Mouse (Mus musculus) small intestine, adult 2 months (tissue): ENCODE data around the gene Ick. TPM values are rescaled to one million over a fixed set of nuclear protein-coding genes. Genes with fewer than 3 reads are reported as not detected.
A peak's percentile ranks its signal among the peaks of the same experiment; 100 is the strongest.
"Not testable (repeated sequence)": the region's sequence is repeated elsewhere in the genome, so short reads cannot be mapped to it uniquely, and the experiment has no call there.

Source experiments
- H3K27ac ChIP-seq: fragments of 200-500 bp; 2 replicates; pipeline ENCODE4 v1.5.1; 2012; ENCODE audit warnings: low read depth, low read length, control low read depth, inconsistent platforms; ENCODE audit not compliant: insufficient read depth
- H3K27me3 ChIP-seq: fragments of 200-500 bp; 2 replicates; pipeline ENCODE4 v1.6.1; 2012; ENCODE audit warnings: mild to moderate bottlenecking, moderate library complexity, low read length, inconsistent platforms; ENCODE audit not compliant: control insufficient read depth, insufficient read depth
- H3K36me3 ChIP-seq: fragments of 200-500 bp; 2 replicates; pipeline ENCODE4 v1.6.1; 2012; ENCODE audit warnings: mild to moderate bottlenecking, low read length, control low read depth, inconsistent platforms; ENCODE audit not compliant: control insufficient read depth, insufficient read depth
- H3K4me1 ChIP-seq: fragments of 200-500 bp; 2 replicates; pipeline ENCODE4 v1.6.1; 2012; ENCODE audit warnings: low read length, inconsistent platforms, mixed read lengths; ENCODE audit not compliant: control insufficient read depth, insufficient read depth, insufficient read length
- H3K4me3 ChIP-seq: fragments of 200-500 bp; 2 replicates; pipeline ENCODE4 v1.5.1; 2012; ENCODE audit warnings: low read depth, mild to moderate bottlenecking, control low read depth, inconsistent platforms, low read length, moderate library complexity
- CTCF ChIP-seq: fragments of 200-500 bp; IDR thresholded peaks from 2 replicates; pipeline ENCODE4 v1.5.1; 2012; ENCODE audit warnings: low read depth, mild to moderate bottlenecking, control low read depth, inconsistent platforms, low read length, moderate library complexity, mixed read lengths; ENCODE audit not compliant: insufficient replicate concordance, insufficient read length; ENCODE audit errors: extremely low read depth
- POLR2A ChIP-seq: fragments of 200-500 bp; IDR thresholded peaks from 2 replicates; pipeline ENCODE4 v1.6.1; 2012; ENCODE audit warnings: low read depth, mild to moderate bottlenecking, control low read depth, inconsistent platforms, low read length, moderate library complexity
- WGBS: fragments of 180-500 bp; shearing (Covaris S2); methylation state at CpG from one replicate; pipeline ENCODE4 v1.1.7; 2018; 5-methylcytosine and 5-hydroxymethylcytosine counted together
- polyA plus RNA-seq: library from polyadenylated mRNA; depleted of rRNA; stranded (reverse); fragments of >200 nt; gene quantifications from 2 replicates; pipeline ENCODE4 v1.2.3, GENCODE M21; 2012; rRNA removed

Ick gene
- polyA plus RNA-seq = 8.4 and 19.8 TPM in 2 replicates

GRCm38 (mm10) chr9:78108796-78109239, at the start of gene Ick, which contains the start of gene Fbxo9:
Ick (plus strand) TSS chr9:78109192.
Fbxo9 (minus strand) TSS chr9:78109065.
- Histone ChIP-seq H3K4me1 (peaks cover 10% of the 10 kb centered on the region; the same call in 1 of the 2 replicates), H3K27ac (peak within 1 kb of the TSS; percentile 99), H3K36me3 (peaks cover under 1% of the 10 kb centered on the region; the same call in 1 of the 2 replicates), H3K4me3 (peak within 1 kb of the TSS; percentile 90), H3K27me3 (no peaks in the 10 kb centered on the region)
- 0% methylated on average over 20 of the region's 20 CpGs for WGBS
- TF ChIP-seq CTCF (no peak), POLR2A (no peak; the same call in 1 of the 2 replicates)

GRCm38 (mm10) chr9:78059525-78060120, 49.4 kb upstream of the Ick start:
- 76% methylated on average over 16 of the region's 16 CpGs for WGBS
- Histone ChIP-seq H3K4me1 (no peaks in the 10 kb centered on the region), H3K4me3 (no peak overlapping the region), H3K36me3 (no peaks in the 10 kb centered on the region), H3K27ac (no peak overlapping the region), H3K27me3 (no peaks in the 10 kb centered on the region)
- no peak for TF ChIP-seq POLR2A

- Histone ChIP-seq H3K4me1 (no peaks in the 10 kb centered on the region), H3K27me3 (no peaks in the 10 kb centered on the region), H3K27ac (no peak overlapping the region), H3K36me3 (no peaks in the 10 kb centered on the region), H3K4me3 (no peak overlapping the region)
- TF ChIP-seq POLR2A (no peak), CTCF (no peak)
- 85% methylated on average over 9 of the region's 9 CpGs for WGBS
Measured at GRCm38 (mm10) chr9:78062392-78062791, 46.6 kb upstream of the Ick start.

- Histone ChIP-seq H3K27ac (no peak overlapping the region), H3K27me3 (no peaks in the 10 kb centered on the region), H3K4me3 (no peak overlapping the region), H3K36me3 (no peaks in the 10 kb centered on the region), H3K4me1 (no peaks in the 10 kb centered on the region)
- 21% methylated on average over 10 of the region's 10 CpGs for WGBS
- no peak for TF ChIP-seq CTCF
- TF ChIP-seq POLR2A = no peak
Measured at GRCm38 (mm10) chr9:78064121-78064520, 44.9 kb upstream of the Ick start.

- Histone ChIP-seq H3K36me3 (no peaks in the 10 kb centered on the region), H3K4me1 (no peaks in the 10 kb centered on the region), H3K27ac (no peak overlapping the region), H3K27me3 (no peaks in the 10 kb centered on the region), H3K4me3 (no peak overlapping the region)
- TF ChIP-seq POLR2A (no peak), CTCF (no peak)
- 71% methylated on average over 5 of the region's 5 CpGs for WGBS
Measured at GRCm38 (mm10) chr9:78070496-78070895, 38.5 kb upstream of the Ick start.

- Histone ChIP-seq H3K4me1 (no peaks in the 10 kb centered on the region), H3K4me3 (no peak overlapping the region), H3K27ac (no peak overlapping the region), H3K27me3 (no peaks in the 10 kb centered on the region), H3K36me3 (no peaks in the 10 kb centered on the region)
- no peak for TF ChIP-seq CTCF
- no peak for TF ChIP-seq POLR2A
- 87% methylated on average over 4 of the region's 4 CpGs for WGBS
Measured at GRCm38 (mm10) chr9:78071626-78072025, 37.4 kb upstream of the Ick start.

- not testable (repeated sequence) for H3K27me3 ChIP-seq, H3K4me1 ChIP-seq, H3K4me3 ChIP-seq, H3K36me3 ChIP-seq, H3K27ac ChIP-seq
- WGBS = 91% methylated on average over 3 of the region's 3 CpGs
Measured at GRCm38 (mm10) chr9:78073291-78073690, 35.7 kb upstream of the Ick start.

- Histone ChIP-seq H3K27me3 (no peaks in the 10 kb centered on the region), H3K4me1 (no peaks in the 10 kb centered on the region), H3K27ac (no peak overlapping the region), H3K36me3 (no peaks in the 10 kb centered on the region), H3K4me3 (no peak overlapping the region)
- WGBS = 75% methylated on average over 13 of the region's 13 CpGs
- TF ChIP-seq POLR2A (no peak), CTCF (no peak)
Measured at GRCm38 (mm10) chr9:78073713-78074340, 35.2 kb upstream of the Ick start.
